Mouse (Mus musculus) olfactory bulb, adult 2 months (tissue): ENCODE results near the gene Slc35e2.
A peak's percentile ranks its signal among the peaks of the same experiment; 100 is the strongest.

Experiments
- CTCF ChIP-seq: fragments of 200-500 bp; IDR thresholded peaks from 2 replicates; pipeline ENCODE4 v1.5.1; 2012; ENCODE audit warnings: low read depth, mild to moderate bottlenecking, low read length, moderate library complexity; ENCODE audit not compliant: insufficient read depth
- POLR2A ChIP-seq: fragments of 200-500 bp; IDR thresholded peaks from 2 replicates; pipeline ENCODE4 v1.6.1; 2012; ENCODE audit warnings: mild to moderate bottlenecking, low read depth, low read length, moderate library complexity; ENCODE audit not compliant: insufficient read depth

- TF ChIP-seq CTCF (no peak), POLR2A (peak; percentile 87)
Observed at GRCm38 (mm10) chr4:155563400-155564231, 37.6 kb upstream of the Slc35e2 start.
